Mouse (Mus musculus) forebrain, embryonic 16.5 days (tissue): ENCODE data around the gene Eif4b. TPM values are rescaled to one million over a fixed set of nuclear protein-coding genes. Genes with fewer than 3 reads are reported as not detected.
"Not testable (repeated sequence)": the region's sequence is repeated elsewhere in the genome, so short reads cannot be mapped to it uniquely, and the experiment has no call there.

ENCODE experiments used
- ATAC-seq: fragments of 200-750 bp; cut with Nextera tagmentation; 2 replicates; pipeline ENCODE4 v1.8.0; 2017; ENCODE audit warnings: mild to moderate bottlenecking, moderate library complexity
- H3K27ac ChIP-seq: fragments of 300-500 bp; sonication (generic); 2 replicates; pipeline ENCODE4 v1.5.1; 2014; ENCODE audit warnings: low read length, control low read depth
- H3K27me3 ChIP-seq: fragments of 300-500 bp; sonication (generic); replicated peaks from 2 replicates; pipeline ENCODE4 v1.6.1; 2014; ENCODE audit warnings: low read length; ENCODE audit not compliant: control insufficient read depth, insufficient read depth
- H3K36me3 ChIP-seq: fragments of 300-500 bp; sonication (generic); 2 replicates; pipeline ENCODE4 v1.6.1; 2014; ENCODE audit not compliant: control insufficient read depth, insufficient read depth
- H3K4me1 ChIP-seq: fragments of 300-500 bp; sonication (generic); replicated peaks from 2 replicates; pipeline ENCODE4 v1.6.1; 2014; ENCODE audit warnings: low read length; ENCODE audit not compliant: control insufficient read depth, insufficient read depth
- H3K4me2 ChIP-seq: fragments of 300-500 bp; sonication (generic); 2 replicates; pipeline ENCODE4 v1.6.1; 2014; ENCODE audit warnings: mild to moderate bottlenecking, low read length, control low read depth
- H3K4me3 ChIP-seq: fragments of 300-500 bp; sonication (generic); replicated peaks from 2 replicates; pipeline ENCODE4 v1.5.1; 2014; ENCODE audit warnings: mild to moderate bottlenecking, low read length, control low read depth
- H3K9ac ChIP-seq: fragments of 300-500 bp; sonication (generic); replicated peaks from 2 replicates; pipeline ENCODE4 v1.6.1; 2014; ENCODE audit warnings: low read depth, low read length, control low read depth
- H3K9me3 ChIP-seq: fragments of 300-500 bp; sonication (generic); 2 replicates; pipeline ENCODE4 v1.6.1; 2016; ENCODE audit warnings: low read length; ENCODE audit not compliant: control insufficient read depth
- WGBS: fragments of 180-500 bp; shearing (Covaris S2); extraction: QIAGEN DNeasy Blood & Tissue Kit; methylation state at CpG from one replicate; pipeline ENCODE4 v1.1.7; 2014; 5-methylcytosine and 5-hydroxymethylcytosine counted together
- polyA plus RNA-seq: library from polyadenylated mRNA; unstranded; fragments of >200 nt; fragmentation: Nextera tagmentation; extraction: Ambion mirVana; gene quantifications from 2 replicates; pipeline ENCODE4 v1.2.1, GENCODE M21; 2015

Gene Eif4b
- polyA plus RNA-seq, 1 experiment from 2014 or later = 109 TPM

DNA sequence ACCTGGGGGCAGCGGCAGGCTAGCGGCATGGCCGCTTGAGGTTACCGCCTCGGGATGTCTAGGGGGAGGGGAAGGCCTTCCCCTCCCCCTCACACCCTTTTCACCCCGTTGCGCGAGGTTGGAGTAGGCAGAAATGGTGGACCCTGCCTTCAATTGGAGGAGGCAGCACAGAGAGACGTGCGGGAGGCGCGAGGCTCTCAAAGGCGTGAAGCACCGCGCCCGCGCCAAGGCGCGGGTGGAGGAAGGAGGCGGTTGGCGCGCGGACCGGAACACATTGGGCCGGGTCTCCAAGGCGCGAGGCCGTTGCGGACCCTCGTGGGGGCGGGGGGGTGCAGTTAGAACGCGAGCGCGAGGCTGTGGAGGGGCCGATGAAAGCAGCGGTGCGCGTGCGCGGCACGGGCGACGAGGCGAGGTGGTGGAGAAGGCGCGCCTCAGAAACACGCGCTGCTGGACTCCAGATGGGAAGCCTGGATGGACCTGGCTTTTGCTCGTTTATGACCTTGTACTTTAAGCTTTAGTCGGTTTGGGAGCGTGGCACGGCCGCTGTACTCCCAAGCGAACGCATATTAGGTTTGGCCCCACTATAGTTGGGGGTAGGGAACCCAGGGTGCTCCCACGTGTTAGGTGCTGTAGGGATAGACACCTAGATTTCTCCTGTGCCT lies 628 bp downstream of the Eif4b start:
- Histone ChIP-seq H3K4me3 (peak overlapping the region; percentile 89), H3K4me1 (peaks cover 20% of the 10 kb centered on the region), H3K36me3 (no peaks in the 10 kb centered on the region), H3K4me2 (peak overlapping the region; percentile 81), H3K9me3 (no peaks in the 10 kb centered on the region), H3K27me3 (peaks cover 5% of the 10 kb centered on the region; the same call in 1 of the 2 replicates), H3K27ac (peak overlapping the region; percentile 94), H3K9ac (peak overlapping the region; percentile 95)
- peak; percentile 51 for ATAC-seq
- WGBS = under 1% methylated on average over 56 of the region's 57 CpGs

DNA sequence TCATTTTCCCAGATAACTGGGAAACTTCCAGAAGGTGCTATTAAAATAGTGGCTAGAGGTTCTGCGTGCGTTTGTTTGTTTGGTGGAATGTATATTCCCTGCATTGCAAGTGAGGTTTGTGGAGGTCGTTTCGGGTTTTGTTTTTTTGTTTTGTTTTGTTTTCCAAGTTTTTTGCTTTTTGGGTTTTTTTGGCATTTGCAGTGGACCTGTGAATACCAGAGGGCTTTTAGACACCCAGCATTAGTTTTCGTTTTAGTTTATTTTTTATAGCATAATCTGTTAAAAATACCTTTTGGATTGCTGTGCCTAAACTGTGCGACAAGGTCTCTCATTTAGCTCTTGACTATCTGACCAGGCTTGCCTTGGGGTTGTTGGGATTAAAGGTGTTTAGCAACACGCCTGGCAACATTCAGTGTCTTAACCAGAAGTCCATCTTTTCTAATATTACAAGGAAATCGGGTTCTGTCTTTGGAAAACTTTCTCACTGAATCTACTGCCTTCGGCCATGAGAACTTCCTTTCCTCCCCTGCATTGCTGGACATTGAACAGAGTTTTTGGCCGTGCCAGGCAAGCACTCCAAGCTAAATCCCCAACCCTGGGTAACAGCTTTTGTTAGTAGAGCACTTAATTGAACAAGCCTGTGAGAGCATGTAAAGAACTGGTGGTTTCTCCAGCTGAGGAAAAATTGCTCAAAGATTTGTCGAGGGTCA lies 1.5 kb downstream of the Eif4b start:
- H3K9ac ChIP-seq = peak overlapping the region; percentile 95
- peak overlapping the region; percentile 89 for H3K4me3 ChIP-seq
- H3K4me2 ChIP-seq = peak overlapping the region; percentile 81
- no peak for ATAC-seq
- WGBS = 12% methylated on average over 11 of the region's 11 CpGs
- H3K9me3 ChIP-seq = no peaks in the 10 kb centered on the region
- peaks cover 20% of the 10 kb centered on the region for H3K4me1 ChIP-seq
- H3K27me3 ChIP-seq = peaks cover 5% of the 10 kb centered on the region; the same call in 1 of the 2 replicates
- no peak overlapping the region for H3K27ac ChIP-seq
- no peaks in the 10 kb centered on the region for H3K36me3 ChIP-seq

DNA sequence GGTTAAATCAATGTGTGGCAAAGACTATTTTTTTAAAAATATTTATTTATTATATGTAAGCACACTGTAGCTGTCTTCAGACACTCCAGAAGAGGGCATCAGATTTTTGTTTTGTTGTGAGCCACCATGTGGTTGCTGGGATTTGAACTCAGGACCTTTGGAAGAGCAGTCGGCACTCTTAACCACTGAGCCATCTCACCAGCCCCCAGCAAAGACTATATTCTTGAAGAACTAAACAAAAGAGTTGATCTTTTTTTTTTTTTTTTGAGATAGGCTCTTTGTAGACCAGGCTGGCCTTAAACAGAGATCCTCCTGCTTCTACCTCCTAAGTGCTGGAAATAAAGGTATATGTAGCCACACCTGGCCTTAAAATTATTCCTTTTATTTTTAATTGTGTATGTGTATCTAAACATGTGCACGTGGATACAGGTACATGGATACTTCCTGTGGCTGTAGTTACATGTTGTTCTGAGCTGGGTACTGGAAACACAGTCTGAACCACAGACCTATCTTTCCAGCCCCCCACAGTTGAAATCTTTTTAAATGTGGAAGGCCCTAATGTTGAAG lies 3.6 kb downstream of the Eif4b start:
- H3K27ac ChIP-seq = no peak overlapping the region
- no peaks in the 10 kb centered on the region for H3K36me3 ChIP-seq
- H3K4me1 ChIP-seq = peaks cover 20% of the 10 kb centered on the region
- H3K4me3 ChIP-seq = no peak overlapping the region
- WGBS = 89% methylated on average over 2 of the region's 2 CpGs
- H3K4me2 ChIP-seq = no peak overlapping the region
- no peaks in the 10 kb centered on the region for H3K9me3 ChIP-seq
- no peak overlapping the region for H3K9ac ChIP-seq
- no peaks in the 10 kb centered on the region for H3K27me3 ChIP-seq
- no peak for ATAC-seq

DNA sequence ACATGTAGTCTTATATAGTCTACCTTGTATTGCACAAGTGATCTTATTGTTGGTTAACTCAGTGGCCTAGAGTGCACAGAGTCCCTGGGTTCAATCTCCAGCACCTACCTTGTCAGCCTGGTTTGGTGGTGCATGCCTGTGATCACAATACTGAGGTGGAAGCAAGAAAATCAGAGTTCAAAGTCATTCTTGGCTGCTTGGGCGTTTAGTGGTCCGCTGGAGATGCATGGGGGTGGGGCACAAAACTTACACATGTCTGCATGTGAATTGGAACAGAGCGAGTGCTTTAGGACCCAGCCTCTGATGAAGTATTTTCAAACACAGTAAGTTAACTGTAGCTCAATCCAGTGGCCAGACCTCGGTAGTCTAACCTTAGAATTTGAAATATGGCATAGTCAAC lies 5.6 kb downstream of the Eif4b start:
- H3K4me1 ChIP-seq = peaks cover 15% of the 10 kb centered on the region
- H3K27ac ChIP-seq = no peak overlapping the region
- H3K4me2 ChIP-seq = no peak overlapping the region
- no peaks in the 10 kb centered on the region for H3K9me3 ChIP-seq
- H3K4me3 ChIP-seq = no peak overlapping the region
- H3K27me3 ChIP-seq = no peaks in the 10 kb centered on the region
- peaks cover 6% of the 10 kb centered on the region for H3K36me3 ChIP-seq
- WGBS = 77% methylated on average over 4 of the region's 4 CpGs
- H3K9ac ChIP-seq = no peak overlapping the region
- no peak for ATAC-seq

DNA sequence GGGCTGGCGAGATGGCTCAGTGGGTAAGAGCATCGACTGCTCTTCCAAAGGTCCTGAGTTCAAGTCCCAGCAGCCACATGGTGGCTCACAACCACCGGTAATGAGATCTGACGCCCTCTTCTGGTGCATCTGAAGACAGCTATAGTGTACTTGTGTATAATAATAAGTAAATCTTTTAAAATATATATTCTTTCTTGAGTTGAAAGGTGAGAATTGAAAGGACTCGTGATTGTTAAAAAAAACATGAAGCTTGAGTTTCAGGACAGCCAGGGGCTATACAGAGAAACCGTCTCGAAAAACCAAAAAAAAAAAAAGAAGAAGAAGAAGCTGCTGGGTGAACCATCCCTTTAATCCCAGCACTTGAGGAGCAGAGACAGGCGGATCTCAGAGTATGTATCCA lies 6.4 kb downstream of the Eif4b start:
- not testable (repeated sequence) for H3K4me2 ChIP-seq, H3K27me3 ChIP-seq, H3K9me3 ChIP-seq, H3K27ac ChIP-seq, ATAC-seq, H3K9ac ChIP-seq, H3K4me3 ChIP-seq
- Histone ChIP-seq H3K4me1 (peaks cover 11% of the 10 kb centered on the region), H3K36me3 (peaks cover 11% of the 10 kb centered on the region)
- WGBS = 76% methylated on average over 8 of the region's 8 CpGs

DNA sequence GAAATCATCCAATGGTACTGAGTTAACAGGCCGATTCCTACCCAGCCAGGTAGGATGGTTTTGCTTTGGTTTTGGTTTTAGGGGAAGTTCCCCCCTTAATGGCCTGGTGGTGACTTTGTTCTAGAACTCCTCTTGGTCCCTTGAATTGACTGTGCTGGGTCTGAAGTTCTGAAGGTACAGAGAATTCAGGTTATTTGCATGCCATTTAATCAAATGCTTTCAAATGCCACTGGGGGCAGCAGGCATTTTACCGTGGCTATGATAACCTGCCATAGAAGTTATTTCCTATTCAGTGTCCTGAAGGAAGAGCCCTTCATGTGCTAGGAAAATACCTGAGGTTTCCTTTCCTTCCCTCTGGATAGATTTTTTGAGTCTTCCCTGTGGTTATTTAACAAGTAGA lies 6.9 kb downstream of the Eif4b start:
- Histone ChIP-seq H3K4me2 (no peak overlapping the region), H3K27ac (no peak overlapping the region), H3K36me3 (peaks cover 14% of the 10 kb centered on the region), H3K27me3 (no peaks in the 10 kb centered on the region), H3K9ac (no peak overlapping the region), H3K9me3 (no peaks in the 10 kb centered on the region), H3K4me1 (peaks cover 6% of the 10 kb centered on the region), H3K4me3 (no peak overlapping the region)
- no peak for ATAC-seq
- 67% methylated on average over 2 of the region's 2 CpGs for WGBS

DNA sequence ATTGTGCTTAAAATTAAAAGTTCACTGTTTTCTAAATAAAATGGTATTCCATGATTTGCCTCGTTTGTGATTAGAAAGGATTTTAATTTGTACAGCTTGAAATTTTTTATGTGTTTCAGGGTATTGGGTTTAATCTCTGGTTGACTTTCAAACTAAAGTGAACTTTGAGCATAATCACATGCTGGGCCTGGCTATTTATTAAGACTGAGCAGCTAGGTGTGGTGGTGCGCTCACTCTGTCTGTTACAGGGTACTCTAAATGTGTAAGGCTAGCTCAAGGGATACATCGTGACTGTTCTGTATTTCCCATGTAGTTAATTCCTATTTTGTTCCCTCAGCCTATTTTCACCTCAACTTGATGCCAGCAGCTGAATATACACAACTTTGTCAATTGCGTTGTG lies 8.6 kb downstream of the Eif4b start:
- ATAC-seq = no peak
- no peak overlapping the region for H3K4me3 ChIP-seq
- no peaks in the 10 kb centered on the region for H3K27me3 ChIP-seq
- H3K36me3 ChIP-seq = peaks cover 26% of the 10 kb centered on the region
- H3K4me2 ChIP-seq = no peak overlapping the region
- H3K27ac ChIP-seq = no peak overlapping the region
- no peaks in the 10 kb centered on the region for H3K9me3 ChIP-seq
- no peaks in the 10 kb centered on the region for H3K4me1 ChIP-seq
- WGBS = 91% methylated on average over 4 of the region's 4 CpGs
- no peak overlapping the region for H3K9ac ChIP-seq

DNA sequence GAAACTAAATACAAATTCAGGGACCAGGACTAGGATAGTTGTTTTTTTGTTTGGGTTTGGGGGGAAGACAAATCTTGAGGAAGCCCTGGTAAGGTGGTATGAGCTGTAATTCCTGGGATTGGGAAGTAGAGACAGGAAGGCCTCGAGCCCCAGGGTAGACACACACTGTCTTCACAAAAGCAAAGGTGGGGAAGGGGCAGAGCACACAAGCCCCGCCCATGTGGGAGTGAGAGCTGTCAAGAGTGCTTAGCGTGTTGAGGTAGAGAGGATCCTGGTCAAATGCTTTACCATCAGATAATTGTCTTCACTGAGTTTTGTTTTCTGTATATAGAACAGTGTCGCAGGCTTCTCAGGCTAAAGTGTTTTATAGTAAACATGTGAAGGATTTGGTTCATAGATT lies 9.5 kb downstream of the Eif4b start:
- Histone ChIP-seq H3K4me3 (no peak overlapping the region), H3K4me1 (no peaks in the 10 kb centered on the region), H3K27me3 (no peaks in the 10 kb centered on the region), H3K9me3 (no peaks in the 10 kb centered on the region), H3K4me2 (no peak overlapping the region), H3K36me3 (peaks cover 26% of the 10 kb centered on the region), H3K27ac (no peak overlapping the region), H3K9ac (no peak overlapping the region)
- 91% methylated on average over 4 of the region's 4 CpGs for WGBS
- no peak for ATAC-seq

DNA sequence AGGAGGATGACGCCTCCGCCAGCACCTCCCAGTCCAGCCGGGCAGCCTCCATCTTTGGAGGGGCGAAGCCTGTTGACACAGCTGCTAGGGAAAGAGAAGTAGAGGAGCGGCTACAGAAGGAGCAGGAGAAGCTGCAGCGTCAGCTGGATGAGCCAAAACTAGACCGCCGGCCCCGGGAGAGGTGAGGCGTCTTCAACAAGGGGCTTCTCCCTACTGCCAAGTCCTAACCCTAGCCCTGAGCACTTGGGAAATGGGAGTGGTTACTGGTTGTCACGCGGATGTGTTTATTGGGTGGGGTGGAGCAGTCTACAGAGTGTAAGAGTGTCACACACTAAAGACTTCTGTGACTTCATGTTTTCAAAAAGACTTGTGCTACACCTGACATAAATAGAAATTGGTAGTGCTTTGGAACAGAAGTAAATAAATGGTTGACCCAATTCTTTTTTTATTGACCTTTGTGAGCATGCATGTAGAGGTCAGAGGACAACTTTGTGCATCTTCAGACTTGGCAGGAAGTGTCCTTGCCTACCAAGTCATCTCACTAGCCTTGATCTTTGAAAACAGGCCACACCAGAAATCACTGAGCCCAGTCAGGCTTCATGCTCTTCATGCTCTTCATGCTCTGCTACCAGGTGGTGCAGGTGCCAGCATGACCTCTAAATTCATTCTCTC lies 16.5 kb downstream of the Eif4b start:
- H3K4me2 ChIP-seq = no peak overlapping the region
- no peak for ATAC-seq
- H3K27ac ChIP-seq = no peak overlapping the region
- H3K27me3 ChIP-seq = no peaks in the 10 kb centered on the region
- 87% methylated on average over 12 of the region's 12 CpGs for WGBS
- no peaks in the 10 kb centered on the region for H3K9me3 ChIP-seq
- no peak overlapping the region for H3K4me3 ChIP-seq
- peaks cover 65% of the 10 kb centered on the region for H3K36me3 ChIP-seq
- H3K4me1 ChIP-seq = no peaks in the 10 kb centered on the region
- H3K9ac ChIP-seq = no peak overlapping the region
